Mouse (Mus musculus) cerebellum, adult 18-20 months (tissue): Measurements from ENCODE around the gene Rnf20.
"Not testable (repeated sequence)": the region's sequence is repeated elsewhere in the genome, so short reads cannot be mapped to it uniquely, and the experiment has no call there.

ENCODE experiments used
- DNase-seq, 2 experiments: peaks; one replicate each; pipeline ENCODE4 v3.0.0; 2021

Gene Rnf20

DNA sequence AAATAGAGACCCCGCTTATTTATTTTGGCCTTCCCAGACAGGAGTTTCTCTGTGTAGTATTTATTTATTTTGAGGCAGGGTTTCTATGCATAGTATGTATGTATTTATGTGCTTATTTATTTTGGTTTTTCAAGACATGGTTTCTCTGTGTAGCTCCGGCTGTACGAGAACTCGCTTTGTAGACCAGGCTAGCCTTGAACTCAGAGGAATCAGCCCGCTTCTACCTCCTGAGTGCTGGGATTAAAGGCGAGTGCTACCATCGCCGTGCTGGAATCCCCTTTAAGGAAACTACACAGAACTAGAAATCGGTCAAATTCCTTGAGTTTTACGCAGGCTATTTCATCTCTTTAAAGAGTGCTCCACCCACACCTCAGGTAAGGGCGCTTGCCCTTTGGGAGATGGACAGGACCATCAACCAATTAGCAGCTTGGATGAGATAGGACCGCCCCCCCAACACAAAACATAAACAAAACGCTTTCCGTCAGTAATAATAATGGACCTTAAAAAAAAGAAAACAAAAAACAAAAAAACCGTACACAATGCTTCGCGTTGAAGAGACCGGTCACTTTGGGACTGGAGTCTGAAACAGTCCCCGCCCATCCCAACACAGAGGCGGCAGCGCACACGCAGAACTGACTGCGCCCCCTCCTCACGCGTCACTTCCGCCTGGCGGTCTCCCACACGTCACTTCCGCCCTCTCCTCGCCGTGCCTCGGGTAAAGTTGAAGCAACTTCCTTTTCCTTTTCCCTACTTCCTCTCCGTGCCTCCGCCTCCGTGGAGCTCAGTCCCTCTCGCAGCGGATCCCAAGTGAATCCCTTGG is at the start of gene Rnf20:
Rnf20 (plus strand) TSS at position 688 of the 820 bp plus-strand sequence.
- DNase-seq, result peak; percentile 95 to 97

DNA sequence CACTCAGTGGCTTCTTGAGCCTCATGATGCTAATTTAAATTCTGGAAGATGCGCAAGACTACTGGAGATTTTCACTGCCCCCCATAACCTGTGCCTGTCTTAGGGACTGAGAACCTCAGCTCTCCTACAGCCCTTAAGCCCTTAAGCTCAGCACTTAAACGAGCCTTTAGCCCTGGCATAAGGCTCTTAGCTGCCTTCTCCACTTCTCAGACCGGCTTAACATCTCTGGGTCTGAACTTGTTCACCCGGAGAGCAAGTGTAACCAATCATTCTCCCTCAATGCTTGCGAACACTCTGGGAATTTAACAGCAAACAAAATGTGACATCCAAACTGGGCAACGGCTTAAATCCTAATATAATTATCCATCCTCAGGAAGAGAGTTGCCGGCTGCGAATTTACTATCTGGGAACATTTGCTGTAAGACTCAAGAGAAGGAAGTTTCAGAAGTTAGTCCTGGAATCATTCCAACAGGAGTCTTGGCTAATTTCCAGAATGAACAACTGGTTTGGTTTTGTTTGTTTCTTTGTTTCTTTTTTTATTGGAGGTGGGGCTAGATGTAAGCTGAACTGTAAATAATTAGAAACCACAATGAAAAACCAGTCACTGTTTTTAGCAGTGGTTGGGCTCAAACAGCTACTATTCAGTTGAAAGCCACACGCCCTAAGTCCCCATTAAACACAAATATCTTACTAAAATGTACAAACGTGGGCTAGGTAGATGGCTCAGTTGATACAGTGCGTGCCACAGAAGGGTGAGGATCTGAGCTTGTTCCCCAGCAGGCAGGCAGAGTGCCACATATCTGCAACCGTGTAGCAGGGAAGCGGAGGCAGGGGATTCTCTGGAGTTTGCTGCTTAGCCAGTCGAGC is 47.6 kb upstream of the Rnf20 start:
- no peak for DNase-seq

DNA sequence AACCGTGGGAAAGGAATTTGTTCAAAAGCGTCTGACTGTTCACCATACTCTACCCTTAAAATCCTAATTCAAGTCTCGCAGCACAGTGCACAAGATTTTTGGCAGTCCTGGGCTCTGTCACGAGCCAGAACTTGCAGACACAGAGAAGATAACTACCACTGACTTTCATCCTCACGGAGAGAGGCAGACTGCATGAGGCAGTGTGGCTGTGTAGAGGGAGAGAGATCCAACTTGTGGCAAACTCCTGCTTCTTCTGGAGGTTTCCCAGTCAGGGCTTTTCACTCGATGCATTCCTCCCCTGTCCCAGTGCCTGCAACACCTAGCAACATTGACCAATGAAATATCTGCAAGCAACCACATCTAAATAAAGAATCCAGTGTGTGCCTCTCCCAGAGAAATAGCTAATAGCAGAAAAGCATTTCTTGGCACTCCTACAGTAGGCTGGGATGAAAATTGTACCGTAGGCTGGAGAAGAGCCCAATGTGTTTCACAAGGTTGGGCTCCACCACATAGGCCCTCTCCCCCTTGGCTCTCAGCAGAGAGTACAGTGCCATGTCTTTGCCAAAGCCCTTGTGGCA is 46.2 kb upstream of the Rnf20 start:
- DNase-seq, result no peak

DNA sequence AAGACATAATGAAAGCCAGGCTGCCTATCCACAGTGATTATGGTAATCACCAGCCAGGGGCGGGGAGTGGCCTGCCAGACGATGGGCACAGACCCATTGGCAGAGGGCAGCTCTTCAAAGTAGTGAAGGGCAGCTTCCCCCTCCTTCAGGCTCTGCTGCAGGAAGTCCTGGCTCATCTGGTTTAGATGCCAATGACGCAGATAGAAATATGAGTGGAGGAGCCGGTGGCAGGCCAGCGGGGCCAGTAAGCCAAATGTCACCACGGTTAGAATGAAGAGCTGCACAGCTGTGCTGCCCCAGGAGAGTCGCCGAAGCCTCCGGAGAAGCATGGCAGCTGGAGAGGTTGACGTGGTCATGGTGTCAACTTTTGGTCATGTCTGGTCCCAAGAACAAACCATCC is 45.0 kb upstream of the Rnf20 start:
- DNase-seq, result no peak

DNA sequence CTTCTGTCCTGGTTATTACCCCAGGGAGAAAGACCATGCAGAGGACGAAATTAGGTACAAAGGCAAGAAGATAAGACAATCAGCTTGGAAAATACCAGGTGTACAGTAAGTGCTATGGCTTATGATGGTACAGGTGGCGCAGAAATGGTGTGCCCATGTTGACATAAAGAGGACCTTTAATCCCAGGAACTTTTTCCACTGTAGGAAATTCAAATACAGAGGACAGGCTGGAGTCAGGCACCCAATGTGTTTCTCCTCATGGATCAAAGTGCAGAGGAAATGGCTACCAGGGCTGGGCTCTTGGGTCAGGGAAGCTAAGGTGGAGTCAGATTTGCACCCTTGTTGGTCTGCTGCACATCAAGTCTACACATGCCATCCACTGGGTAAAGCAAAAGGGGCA is 41.7 kb upstream of the Rnf20 start:
- no peak for DNase-seq

DNA sequence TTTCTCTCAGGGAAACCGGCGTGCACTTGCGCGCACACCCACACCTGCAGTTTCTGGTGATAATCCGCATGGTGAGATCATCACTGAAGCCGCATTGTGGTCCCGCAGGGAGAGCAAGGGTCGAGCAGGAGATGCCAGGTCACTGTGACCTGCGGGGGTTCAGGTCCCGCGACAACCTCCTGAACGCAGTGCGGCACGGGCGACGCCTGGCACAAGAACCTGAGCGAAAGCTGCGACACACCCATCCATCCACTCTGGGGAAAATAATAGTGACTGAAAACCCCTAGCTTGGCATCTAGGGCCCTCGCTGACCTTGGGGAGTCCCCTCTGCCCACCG is 35.0 kb upstream of the Rnf20 start:
- DNase-seq, result no peak

DNA sequence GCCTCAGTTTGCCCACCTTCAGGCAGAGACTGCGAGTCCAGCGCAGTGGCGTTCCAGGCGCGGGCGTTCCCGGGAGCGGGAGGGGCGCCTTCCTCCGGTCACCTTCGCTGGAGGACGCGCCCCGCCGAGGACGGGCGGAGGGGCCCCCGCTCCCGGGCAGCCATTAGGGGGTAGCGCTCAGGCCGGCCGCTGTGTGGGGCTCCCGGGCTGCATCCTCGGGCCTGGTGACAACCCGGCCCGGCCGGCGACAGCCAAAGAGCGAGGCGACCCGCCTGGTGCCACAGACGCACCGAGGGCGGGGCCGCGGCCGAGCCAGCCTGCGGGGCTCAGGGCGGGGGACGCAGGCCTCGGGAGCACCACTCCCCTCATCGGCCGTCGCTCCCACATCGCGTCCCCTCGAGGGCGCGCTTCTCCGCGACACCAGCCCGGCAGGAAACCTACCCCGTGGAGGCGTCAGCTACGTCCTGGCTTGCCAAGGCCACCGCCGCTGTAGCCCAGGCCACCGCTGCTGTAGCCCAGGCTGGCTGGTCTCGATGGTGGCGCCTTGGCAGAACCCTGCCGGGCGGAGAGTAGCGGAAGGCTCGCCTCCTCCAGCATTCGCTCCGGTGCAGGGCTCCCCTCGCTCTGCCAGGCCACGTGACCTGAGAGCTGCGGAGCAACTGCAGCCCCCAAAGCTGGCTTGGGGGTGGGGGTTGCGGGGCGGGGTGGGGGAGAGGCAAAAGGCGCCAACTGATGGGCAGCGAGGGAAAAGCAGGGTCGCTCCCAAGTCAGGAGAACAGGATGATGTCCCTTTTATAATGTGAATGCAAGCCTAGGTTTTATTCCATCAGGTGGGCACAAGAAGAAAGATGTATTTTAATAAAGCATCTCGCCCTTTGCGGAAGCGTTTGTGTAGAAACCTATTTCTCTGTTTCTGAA is 34.4 kb upstream of the Rnf20 start, which contains the start of gene Tmem246:
Tmem246 (minus strand) TSS at position 694 of the 918 bp plus-strand sequence.
- peak; percentile 80 to 88 for DNase-seq

DNA sequence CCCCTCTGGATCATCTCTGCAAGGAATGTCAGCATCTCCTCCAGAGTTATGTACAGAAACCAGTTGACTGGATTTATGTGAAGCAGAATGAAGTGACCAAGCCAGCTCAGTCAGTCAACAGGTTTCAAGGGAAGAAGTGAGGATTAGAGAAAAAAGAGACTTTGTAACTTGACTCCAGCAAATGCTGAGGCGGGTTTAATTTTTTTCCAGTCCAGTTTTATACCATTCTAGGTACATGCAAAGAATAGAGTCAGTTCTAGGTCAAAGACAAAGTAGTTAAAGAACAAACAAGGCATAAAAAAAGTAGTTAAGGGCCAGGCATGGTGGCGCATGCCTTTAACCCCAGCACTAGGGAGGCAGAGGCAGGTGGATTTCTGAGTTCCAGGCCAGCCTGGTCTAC is 28.6 kb upstream of the Rnf20 start:
- DNase-seq, result no peak

DNA sequence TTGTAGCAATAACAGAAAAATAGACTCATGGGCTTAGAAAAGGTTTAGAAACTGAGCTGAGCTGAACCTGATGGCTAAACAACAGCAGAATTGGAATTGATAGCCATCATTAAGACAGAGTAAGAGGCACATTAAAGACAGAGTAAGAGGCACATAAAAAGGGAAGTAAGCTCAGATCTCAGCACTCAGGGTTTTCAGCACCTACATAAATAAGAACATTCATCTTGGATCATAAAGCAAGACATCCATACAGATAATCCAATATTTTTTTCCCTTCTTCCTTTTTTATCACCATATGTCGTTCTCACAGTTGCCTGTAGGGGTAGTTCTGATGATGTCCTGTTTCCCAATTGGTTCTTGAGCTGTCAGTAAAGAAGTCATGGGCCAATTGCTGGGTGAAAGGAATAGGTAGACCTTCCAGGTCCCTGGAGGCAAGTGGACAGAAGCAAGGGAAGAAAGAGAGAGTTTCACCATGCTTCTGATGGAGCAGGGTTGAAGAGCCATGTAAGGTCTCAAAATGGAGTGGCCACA is 27.7 kb upstream of the Rnf20 start:
- no peak for DNase-seq

DNA sequence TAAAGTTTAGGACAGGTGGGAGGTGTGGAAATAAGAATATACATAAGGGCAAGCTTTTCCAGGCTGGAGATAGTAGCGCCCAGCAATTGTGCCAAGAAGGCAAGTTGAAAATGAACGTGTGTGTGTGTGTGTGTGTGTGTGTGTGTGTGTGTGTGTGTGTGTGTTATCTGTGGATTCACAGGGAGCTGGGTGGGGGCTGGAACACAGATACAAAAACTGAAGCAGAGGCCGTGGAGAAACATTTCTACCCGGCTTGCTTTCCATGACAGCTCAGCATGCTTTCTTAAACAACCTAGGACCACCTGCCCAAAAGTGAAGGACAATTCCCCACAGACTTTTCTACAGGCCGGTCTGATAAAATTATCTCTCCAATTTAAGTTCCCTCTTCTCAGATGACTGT is 27.2 kb upstream of the Rnf20 start:
- no peak for DNase-seq

DNA sequence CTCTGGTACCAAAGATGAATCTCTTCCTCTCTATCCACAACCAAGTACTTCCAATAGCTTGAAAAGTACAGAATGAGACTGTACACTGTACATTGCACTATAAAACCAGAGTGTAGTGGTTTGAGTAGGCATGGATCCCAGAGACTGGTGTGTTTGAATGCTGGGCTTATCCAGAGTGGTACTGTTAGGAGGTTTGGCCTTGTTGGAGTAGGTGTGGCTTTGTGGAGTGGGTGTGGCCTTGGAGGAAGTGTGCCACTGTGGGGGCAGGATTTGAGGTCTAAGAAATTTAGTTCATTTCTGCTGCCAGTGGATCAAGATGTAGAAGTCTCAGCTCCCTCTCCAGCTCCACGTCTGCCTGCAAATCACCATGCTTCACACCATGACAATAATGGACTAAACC is 26.3 kb upstream of the Rnf20 start:
- no peak for DNase-seq

DNA sequence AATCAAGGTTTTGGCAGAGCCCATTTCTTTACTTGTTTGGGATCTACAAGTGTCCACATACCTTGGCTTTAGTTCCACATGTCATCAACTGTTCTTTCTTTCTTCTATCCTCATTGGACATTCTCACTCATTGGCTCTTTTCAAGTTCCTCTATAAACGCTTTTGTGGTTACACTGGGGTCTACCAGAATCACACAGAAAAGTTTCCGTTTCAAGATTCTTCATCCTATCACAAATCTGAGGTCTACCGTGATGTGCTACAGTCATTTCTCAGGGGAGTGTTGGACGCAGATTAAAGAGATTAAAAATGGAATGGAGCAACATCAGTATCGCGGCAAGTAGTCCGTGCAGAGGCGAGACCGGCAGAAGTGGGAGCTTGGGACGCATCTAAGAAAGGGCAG is 14.9 kb upstream of the Rnf20 start:
- no peak for DNase-seq

DNA sequence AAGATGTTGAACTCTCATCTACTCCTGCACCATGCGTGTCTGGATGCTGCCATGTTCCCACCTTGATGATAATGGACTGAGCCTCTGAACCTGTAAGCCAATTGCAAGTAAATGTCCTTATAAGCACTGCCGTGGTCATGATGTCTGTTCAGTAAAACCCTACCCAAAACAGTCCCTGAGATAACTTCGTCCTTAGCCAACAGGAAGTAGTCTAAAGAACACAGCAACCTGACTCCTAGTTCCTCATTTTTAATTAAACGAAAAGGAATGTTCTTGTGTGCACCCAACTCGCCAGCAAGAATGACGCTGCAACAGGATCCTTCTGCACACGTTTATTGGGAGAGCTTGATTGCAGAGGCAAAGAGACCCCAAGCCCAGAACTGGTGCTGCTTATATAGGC is 11.9 kb upstream of the Rnf20 start:
- not testable (repeated sequence) for DNase-seq

DNA sequence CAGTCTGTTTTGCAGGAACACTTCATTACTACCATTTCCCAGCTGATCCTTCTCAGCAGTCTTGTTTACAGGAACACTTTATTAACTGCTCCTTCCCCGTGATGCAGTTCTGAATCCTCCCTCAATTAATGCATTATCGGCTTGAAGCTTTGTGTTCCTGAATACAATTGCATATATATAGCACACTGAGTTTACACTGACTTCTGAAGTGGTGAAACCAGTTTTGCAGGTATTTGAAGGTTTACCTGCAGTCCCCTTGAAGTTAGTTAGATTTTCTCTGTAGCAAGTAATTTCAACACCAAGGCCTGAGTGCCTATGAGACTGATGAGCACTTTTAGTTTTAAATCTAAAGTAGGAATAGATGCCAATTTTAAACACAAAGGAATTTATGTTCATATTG is 9.5 kb upstream of the Rnf20 start:
- no peak for DNase-seq

DNA sequence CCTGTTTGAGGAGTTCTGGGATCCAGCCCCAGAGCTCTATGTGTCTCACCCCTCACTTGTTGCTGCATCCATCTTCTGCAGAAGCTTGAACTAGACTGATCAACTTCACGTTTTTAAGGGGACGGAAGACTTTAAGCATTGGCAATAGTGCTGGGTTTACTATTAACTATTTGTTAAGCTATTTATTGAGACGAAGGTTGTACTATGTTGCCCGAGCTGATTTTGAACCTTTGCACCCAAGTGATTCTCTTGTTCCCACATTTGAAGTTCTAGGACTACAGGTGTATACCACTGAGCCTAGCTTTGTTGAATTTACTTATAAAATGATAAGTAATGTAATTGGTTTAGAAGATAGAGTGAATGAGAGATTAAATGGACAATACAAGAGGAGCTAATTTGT is 7.9 kb upstream of the Rnf20 start:
- DNase-seq, result no peak

DNA sequence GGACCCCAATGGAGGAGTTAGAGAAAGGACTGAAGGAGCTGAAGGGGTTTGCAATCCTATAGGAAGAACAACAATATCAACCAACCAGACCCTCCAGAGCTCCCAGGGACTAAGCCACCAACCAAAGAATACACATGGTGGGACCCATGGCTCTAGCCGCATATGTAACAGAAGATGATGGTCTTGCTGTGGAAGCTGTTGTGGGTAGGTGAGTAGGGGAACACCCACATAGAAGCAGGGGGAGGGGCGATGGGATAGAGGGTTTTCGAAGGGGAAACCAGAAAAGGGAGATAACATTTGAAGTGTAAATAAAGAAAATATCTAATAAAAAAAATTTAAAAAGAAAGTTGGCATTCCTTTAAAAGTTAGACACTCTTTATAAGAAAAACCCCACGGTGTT is 6.8 kb upstream of the Rnf20 start:
- not testable (repeated sequence) for DNase-seq

DNA sequence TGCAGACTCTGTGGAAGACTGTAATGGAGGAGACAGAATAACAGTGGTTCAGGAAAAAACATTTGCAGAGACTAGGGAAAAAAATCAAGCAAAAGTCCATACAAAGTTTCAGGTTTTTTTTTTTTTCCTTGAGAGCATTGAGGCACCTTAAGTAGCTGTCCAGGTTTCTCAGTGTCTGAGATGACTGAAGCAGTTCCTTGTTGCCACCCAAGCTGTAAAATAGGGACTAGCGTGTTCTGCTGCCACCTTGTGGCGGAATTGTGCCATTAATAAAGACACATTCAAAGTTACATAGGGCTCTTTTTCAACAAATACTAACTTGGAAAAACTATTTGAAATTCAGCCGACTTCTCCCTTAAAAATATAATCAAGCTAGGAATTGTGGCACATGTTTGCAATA is 4.8 kb upstream of the Rnf20 start:
- DNase-seq, result peak; percentile 71 to 80

DNA sequence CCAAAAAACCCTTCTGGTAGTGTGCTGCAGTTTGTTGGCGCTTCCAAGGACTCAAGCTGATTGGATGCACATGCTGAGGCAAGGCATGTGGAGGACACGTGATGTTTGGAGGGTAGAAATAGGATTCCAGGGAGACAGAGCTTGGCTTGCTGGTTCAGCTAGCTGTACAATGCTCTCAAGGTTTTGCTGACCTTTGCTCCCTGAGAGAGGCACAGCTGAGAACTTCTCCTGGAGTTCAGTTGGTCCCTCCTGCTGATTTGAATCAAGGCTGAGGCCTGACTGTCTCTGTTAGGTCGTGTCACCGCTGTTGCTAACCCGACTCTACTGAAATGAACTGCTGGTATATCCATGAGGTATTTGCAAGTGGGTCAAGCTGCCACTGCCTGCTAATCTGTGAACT is 2.9 kb upstream of the Rnf20 start:
- DNase-seq, result no peak

DNA sequence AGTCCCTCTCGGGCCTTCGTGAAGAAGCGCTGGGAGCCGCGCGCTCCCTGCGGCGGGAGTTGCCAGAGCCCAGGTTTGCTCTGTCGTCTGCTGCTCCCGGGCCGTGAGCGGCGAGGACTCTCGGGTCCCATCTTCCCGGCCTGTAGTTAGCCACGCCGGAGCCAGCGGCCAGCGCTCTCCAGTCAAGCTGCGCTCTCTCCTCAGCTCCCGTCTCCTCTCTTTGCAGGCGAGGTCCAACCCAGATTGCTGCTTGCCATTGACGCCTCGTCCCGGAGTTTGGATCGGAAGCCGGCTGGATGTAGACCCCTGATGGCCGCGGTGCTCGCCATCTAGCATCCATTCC is 304 bp downstream of the Rnf20 start:
- no peak for DNase-seq

DNA sequence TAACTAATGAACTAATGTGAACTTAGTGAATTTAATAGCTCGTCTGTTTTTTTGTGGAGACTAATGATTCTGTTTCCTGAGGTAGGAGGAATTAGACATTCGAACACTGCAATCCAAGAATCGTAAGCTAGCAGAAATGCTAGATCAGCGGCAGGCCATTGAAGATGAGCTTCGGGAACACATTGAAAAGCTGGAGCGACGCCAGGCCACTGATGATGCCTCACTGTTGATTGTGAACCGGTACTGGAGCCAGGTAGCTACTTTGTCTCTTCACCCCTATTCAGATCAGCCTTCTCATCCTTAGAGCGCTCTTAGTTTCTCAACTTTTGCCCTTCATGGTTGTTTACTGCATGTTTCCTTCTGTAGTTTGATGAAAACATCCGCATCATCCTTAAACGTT is 6.0 kb downstream of the Rnf20 start:
- DNase-seq, result peak in 1 of 2 experiments; percentile 31

DNA sequence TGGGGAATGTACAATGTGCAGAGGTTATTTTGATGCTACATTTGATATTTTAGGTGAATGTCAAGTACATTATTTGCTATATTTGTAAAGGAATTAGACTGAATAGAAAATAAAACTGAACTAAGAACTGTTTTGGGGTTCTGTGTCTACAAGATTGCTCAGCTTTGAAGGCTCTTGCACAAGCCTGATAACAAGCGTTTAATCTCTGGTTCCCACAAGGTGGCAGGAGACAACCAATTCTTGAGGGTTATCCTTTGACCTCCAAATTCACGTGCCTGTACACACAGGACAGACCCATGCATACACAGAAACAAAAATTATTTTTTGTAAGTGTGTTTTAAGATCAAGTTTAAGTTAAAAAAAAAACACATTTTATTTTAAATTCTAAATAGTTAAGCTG is 8.1 kb downstream of the Rnf20 start:
- DNase-seq, result no peak

DNA sequence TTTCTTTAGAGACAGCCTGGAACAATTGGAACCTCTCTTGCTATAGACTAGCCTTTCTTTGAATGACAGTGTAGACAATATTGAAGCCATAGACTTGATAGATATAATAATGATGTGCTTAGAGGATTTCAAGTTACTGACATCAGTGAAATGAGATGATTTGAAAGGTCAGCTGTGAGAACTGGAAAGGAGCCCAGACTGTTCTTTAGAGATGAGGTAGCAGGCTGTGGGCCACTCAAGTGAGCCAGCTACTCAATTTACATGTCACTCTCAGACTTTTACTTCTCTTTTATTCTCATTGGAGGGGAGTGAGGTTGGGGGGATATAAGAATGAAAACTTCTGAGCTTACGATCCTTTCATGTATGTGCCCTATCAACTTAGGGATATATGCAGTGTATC is 27.6 kb downstream of the Rnf20 start:
- DNase-seq, result no peak

DNA sequence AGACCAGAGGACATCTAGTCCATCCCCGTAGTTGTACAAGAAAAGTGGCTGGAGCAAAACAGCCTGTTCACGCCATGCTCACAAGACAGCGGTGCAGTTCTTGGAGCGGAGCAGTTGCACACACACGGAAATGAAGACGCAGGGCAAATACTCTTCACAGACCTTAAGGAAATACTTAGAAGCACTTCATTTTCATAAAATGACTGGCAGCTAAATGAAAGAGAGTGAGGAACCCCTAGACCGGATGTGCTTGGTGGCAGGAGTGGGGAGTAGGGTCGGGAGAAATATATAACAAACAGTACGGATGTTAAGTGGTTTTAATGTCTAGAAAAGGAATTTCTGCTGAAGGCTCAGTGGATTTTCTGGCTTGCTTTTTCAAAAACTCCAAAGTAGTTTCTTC is 29.9 kb downstream of the Rnf20 start:
- no peak for DNase-seq
